Mouse (Mus musculus) MEL (cell line): ENCODE measurements around the gene Acta1.

Experiments used
- CTCF ChIP-seq, 3 experiments: IDR thresholded peaks in 2 of 3; conservative IDR thresholded peaks in 1 of 3; 2 replicates each; pipeline ENCODE4 v1.5.1; 2011 to 2012; ENCODE audit warnings: low read length in 3 of 3, low read depth in 2 of 3, mild to moderate bottlenecking in 2 of 3, improper control_type of control experiment in 1 of 3, inconsistent platforms in 1 of 3, mixed read lengths in 1 of 3, moderate library complexity in 1 of 3; ENCODE audit not compliant: control insufficient read depth in 1 of 3, insufficient read depth in 1 of 3, poor library complexity in 1 of 3, severe bottlenecking in 1 of 3
- EP300 ChIP-seq, 2 experiments: IDR thresholded peaks; 2 replicates each; pipeline ENCODE4 v1.6.1; 2011; ENCODE audit warnings: improper control_type of control experiment in 2 of 2, low read length in 2 of 2, low read depth in 1 of 2, mild to moderate bottlenecking in 1 of 2
- MAFK ChIP-seq: IDR thresholded peaks from 2 replicates; pipeline ENCODE4 v1.6.1; 2011; ENCODE audit warnings: low read depth, mild to moderate bottlenecking, low read length, improper control_type of control experiment, borderline replicate concordance
- POLR2A ChIP-seq, 2 experiments: IDR thresholded peaks; 2 replicates each; pipeline ENCODE4 v1.6.1; 2011 to 2012; ENCODE audit warnings: low read length in 2 of 2, mild to moderate bottlenecking in 2 of 2, control low read depth in 1 of 2, improper control_type of control experiment in 1 of 2, low read depth in 1 of 2, moderate library complexity in 1 of 2; ENCODE audit not compliant: control insufficient read depth in 1 of 2, insufficient read depth in 1 of 2, poor library complexity in 1 of 2
- POLR2AphosphoS2 ChIP-seq: IDR thresholded peaks from 2 replicates; pipeline ENCODE4 v1.6.1; 2011; ENCODE audit warnings: low read length, improper control_type of control experiment
- RAD21 ChIP-seq: IDR thresholded peaks from 2 replicates; pipeline ENCODE4 v1.6.1; 2011; ENCODE audit warnings: mild to moderate bottlenecking, low read depth, low read length, improper control_type of control experiment
- SMC3 ChIP-seq: IDR thresholded peaks from 2 replicates; pipeline ENCODE4 v1.6.1; 2011; ENCODE audit warnings: low read depth, low read length, improper control_type of control experiment
- TBP ChIP-seq: IDR thresholded peaks from 2 replicates; pipeline ENCODE4 v1.8.0; 2011; ENCODE audit warnings: low read depth, low read length, improper control_type of control experiment
- TCF12 ChIP-seq: IDR thresholded peaks from 2 replicates; pipeline ENCODE4 v1.6.1; 2014; ENCODE audit warnings: low read depth, mild to moderate bottlenecking, inconsistent platforms, low read length, improper control_type of control experiment, moderate library complexity
- ZC3H11A ChIP-seq: IDR thresholded peaks from 2 replicates; pipeline ENCODE4 v1.6.1; 2012; ENCODE audit warnings: low read depth, mild to moderate bottlenecking, inconsistent platforms, low read length, improper control_type of control experiment
- ZKSCAN1 ChIP-seq: IDR thresholded peaks from 2 replicates; pipeline ENCODE4 v1.6.1; 2012; ENCODE audit warnings: low read depth, mild to moderate bottlenecking, inconsistent platforms, low read length, improper control_type of control experiment, moderate library complexity
- ZNF384 ChIP-seq: IDR thresholded peaks from 2 replicates; pipeline ENCODE4 v1.6.1; 2012; ENCODE audit warnings: low read depth, mild to moderate bottlenecking, inconsistent platforms, low read length, improper control_type of control experiment

DNA sequence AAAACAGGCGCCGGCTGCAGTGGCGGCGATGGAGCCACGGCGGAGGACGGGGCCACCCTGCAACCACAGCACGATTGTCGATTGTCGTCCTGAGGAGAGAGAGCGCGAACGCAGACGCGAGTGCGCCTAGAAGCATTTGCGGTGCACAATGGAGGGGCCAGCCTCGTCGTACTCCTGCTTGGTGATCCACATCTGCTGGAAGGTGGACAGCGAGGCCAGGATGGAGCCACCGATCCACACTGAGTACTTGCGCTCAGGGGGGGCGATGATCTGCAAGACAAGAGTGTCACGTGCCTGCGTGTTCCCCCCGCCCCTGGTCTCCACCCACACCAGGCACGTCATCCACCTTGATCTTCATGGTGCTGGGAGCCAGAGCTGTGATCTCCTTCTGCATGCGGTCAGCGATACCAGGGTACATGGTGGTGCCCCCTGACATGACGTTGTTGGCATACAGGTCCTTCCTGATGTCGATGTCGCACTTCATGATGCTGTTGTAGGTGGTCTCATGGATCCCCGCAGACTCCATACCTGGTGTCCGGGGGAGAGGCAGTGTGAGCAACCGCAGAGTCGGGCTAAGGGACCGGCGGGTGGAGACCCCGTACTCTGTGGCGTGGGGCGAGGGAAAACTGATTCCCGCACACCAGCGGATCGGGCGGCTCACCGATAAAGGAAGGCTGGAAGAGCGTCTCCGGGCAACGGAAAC lies 2.5 kb downstream of the Acta1 start:
- no peak for TF ChIP-seq RAD21
- no peak for TF ChIP-seq TBP
- no peak for TF ChIP-seq SMC3
- no peak for TF ChIP-seq POLR2A (IDR thresholded peaks at IDR 0.05; ENCODE audit: control insufficient read depth in 1 of 2, insufficient read depth in 1 of 2, low read depth in 1 of 2, low read length in 2 of 2, poor library complexity in 1 of 2)
- TF ChIP-seq CTCF (IDR thresholded peaks at IDR 0.05 in 2 of 3, conservative IDR thresholded peaks at IDR 0.05 in 1 of 3; ENCODE audit: control insufficient read depth in 1 of 3, insufficient read depth in 1 of 3, low read depth in 2 of 3, low read length in 3 of 3, poor library complexity in 1 of 3, severe bottlenecking in 1 of 3), result no peak
- no peak for TF ChIP-seq TCF12
- TF ChIP-seq ZNF384, result no peak
- TF ChIP-seq MAFK, result no peak
- TF ChIP-seq POLR2AphosphoS2, result no peak
- no peak for TF ChIP-seq ZC3H11A
- TF ChIP-seq ZKSCAN1, result no peak
- no peak for TF ChIP-seq EP300 (IDR thresholded peaks at IDR 0.05; ENCODE audit: low read depth in 1 of 2, low read length in 2 of 2)
